In the genomic region with DNA sequence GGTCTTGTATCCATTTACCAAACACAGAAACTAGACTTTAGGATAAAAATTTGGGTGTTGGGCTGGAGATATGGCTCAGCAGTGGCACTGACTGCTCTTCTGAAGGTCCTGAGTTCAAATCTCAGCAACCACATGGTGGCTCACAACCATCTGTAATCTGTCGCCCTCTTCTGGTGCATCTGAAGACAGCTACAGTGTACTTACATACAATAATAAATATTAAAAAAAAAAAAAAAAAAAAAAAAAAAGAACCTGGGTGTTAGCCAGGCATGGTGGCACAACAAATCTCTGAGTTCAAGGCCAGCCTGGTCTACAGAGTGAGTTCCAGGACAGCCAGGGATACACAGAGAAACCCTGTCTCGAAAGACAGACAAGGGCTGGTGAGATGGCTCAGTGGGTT, we compare ENCODE assay signal across 3 mouse cellular contexts. TPM values are rescaled to one million over a fixed set of nuclear protein-coding genes. Genes with fewer than 3 reads are reported as not detected.
"Had no signal": no experiment of that assay in that cellular context is flagged by ENCODE, and none has a peak within 500 bp of the region (broad histone marks: within the 10 kb centered on the region; RNA-seq: fewer than 3 reads in every experiment).

No protein-coding gene starts in this region.

RNA-seq across cellular contexts. Expression of gene Prss36, which starts 4.4 kb away (rescaled TPM):
- total RNA-seq: monocyte, adult 5-6 weeks had no signal

RNA-seq across cellular contexts. Expression of gene Prss8, which starts 12.2 kb away (rescaled TPM):
- total RNA-seq: megakaryocyte progenitor cell, adult 5-6 weeks; monocyte, adult 5-6 weeks had no signal
- polyA plus RNA-seq: midbrain, embryonic 14.5 days had no signal
